Mouse (Mus musculus): ENCODE measurements at regions not wholly inside any gene's neighbourhood (a gene's known extent, or its start where the extent isn't known, plus 50 kb on each side); places are given as distances from the start of the nearest gene placed in this dataset.
A peak's percentile ranks its signal among the peaks of the same experiment; 100 is the strongest.

DNA sequence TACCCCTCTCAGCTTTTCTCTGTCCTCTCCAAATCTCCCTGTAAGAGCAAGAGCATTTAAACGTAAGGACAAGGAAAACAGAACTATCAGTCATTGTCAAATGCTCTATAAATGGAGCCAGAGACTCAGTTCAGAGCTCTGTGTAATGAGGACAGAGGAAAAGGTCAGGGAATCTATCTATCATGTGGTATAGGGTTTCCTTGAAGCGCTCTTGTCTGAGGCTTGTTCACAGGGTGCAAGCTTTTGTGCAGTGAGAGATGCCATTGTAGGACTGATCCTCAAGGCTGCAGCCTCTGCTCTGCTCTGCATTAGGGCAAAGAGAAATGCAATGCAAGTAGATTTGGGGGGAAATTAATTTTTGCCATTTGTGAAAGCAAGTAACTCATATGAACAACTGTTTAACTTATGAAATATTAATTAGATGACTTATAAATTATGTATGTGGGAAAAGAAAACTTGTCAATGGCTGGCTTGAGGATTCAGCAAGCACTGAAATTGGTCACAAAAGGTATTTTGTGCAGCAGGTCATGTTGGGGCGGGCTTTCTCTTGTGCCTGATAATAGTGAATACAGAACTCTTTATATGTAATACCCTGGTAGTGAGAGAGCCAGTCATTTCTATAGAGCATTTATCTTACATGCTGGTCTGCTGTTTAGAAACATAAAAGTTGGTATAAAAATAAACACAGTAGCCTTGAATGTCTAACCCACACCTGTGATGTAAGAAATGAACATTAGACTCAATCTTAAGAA lies 104.0 kb upstream of the Ednrb start:
- peak; percentile 63; the same call in 1 of the 2 replicates for ATAC-seq (ENCODE audit: low FRiP score)
- H3K27me3 ChIP-seq (replicated peaks) = no peaks in the 10 kb centered on the region
- H3K4me1 ChIP-seq = peaks cover 3% of the 10 kb centered on the region; the same call in 1 of the 2 replicates
- no peaks in the 10 kb centered on the region for H3K36me3 ChIP-seq
- no peaks in the 10 kb centered on the region for H3K9me3 ChIP-seq (replicated peaks)
- no peak overlapping the region for H3K4me3 ChIP-seq (replicated peaks)
- WGBS = 15% methylated on average over 3 of the region's 3 CpGs
- 0 out of 2 replicates have a peak overlapping the region, but pooled peaks have one; percentile 9 for H3K27ac ChIP-seq (replicated peaks)
- H3K9ac ChIP-seq (replicated peaks) = no peak overlapping the region
- H3K4me2 ChIP-seq = no peak overlapping the region

DNA sequence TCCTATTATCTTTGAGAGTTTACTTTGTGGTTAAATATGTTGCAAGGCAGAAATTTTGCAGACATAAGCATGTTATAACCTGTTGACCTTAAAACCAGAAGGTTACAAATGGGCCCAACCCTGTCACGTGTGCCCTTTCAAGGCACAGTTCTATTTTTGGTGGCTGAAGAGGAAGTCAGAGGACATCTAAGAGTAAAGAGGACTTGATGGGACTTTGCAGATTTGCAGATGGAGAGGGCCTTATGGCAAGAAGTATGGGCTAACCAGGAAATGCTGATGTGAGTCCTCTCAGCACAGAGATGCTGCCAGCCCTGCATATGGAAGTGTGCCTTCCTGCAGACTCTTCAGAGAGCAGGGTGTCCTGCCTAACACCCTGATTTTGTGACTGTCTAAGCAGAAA lies 101.6 kb upstream of the Ednrb start:
- no peaks in the 10 kb centered on the region for H3K27me3 ChIP-seq (replicated peaks)
- H3K4me2 ChIP-seq = no peak overlapping the region
- H3K4me1 ChIP-seq = peaks cover 3% of the 10 kb centered on the region; the same call in 1 of the 2 replicates
- no peaks in the 10 kb centered on the region for H3K36me3 ChIP-seq
- no peaks in the 10 kb centered on the region for H3K9me3 ChIP-seq (replicated peaks)
- 65% methylated on average over 1 of the region's 1 CpGs for WGBS
- no peak overlapping the region for H3K9ac ChIP-seq (replicated peaks)
- no peak for ATAC-seq (ENCODE audit: low FRiP score)
- no peak overlapping the region for H3K27ac ChIP-seq (replicated peaks)
- H3K4me3 ChIP-seq (replicated peaks) = no peak overlapping the region

DNA sequence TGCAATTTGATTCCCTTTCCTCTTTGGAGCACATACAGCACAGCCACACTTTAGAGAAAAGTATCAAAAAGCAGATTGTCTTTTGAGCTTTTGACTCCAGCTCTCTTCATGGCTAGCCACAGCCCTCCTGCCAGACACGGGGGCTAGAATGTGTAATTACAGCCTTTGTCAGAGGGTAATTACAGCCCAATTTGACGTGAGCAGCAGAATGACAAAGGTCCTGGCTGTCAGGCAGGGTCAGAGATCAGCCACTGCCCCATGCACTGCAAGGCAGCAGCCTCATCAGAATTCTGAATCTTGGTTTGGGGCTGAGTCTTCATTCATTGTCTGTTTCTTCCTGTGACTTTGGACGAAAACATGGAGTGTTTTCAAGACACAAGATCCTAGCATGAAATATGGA lies 95.7 kb upstream of the Ednrb start:
- Histone ChIP-seq H3K9ac (replicated peaks) (no peak overlapping the region), H3K36me3 (no peaks in the 10 kb centered on the region), H3K4me2 (no peak overlapping the region), H3K4me1 (no peaks in the 10 kb centered on the region), H3K4me3 (replicated peaks) (no peak overlapping the region), H3K27ac (replicated peaks) (no peak overlapping the region), H3K27me3 (replicated peaks) (no peaks in the 10 kb centered on the region), H3K9me3 (replicated peaks) (no peaks in the 10 kb centered on the region)
- WGBS = 8% methylated on average over 3 of the region's 3 CpGs
- no peak for ATAC-seq (ENCODE audit: low FRiP score)

DNA sequence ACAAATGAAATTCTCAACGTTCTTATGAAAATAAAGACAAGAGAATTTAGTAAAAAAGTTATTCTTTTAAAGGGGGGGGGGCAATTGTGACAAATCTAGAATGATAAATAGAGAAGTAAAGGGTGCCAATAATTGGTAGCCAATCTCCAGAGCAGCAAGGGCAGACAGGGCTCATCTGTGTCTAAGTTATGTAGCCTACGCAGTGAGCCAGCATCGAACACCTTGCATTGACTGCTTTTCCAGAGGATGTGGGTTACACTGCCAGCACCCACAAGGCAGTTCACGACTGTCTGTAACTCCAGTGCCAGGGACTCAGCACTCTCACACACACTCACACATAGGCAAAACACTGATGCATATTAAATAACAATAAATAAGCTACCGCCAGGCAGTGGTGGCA lies 94.7 kb upstream of the Ednrb start:
- H3K4me2 ChIP-seq = no peak overlapping the region
- H3K9me3 ChIP-seq (replicated peaks) = no peaks in the 10 kb centered on the region
- ATAC-seq (ENCODE audit: low FRiP score) = no peak
- 79% methylated on average over 5 of the region's 5 CpGs for WGBS
- H3K36me3 ChIP-seq = no peaks in the 10 kb centered on the region
- no peaks in the 10 kb centered on the region for H3K4me1 ChIP-seq
- H3K4me3 ChIP-seq (replicated peaks) = no peak overlapping the region
- no peak overlapping the region for H3K27ac ChIP-seq (replicated peaks)
- H3K27me3 ChIP-seq (replicated peaks) = no peaks in the 10 kb centered on the region
- H3K9ac ChIP-seq (replicated peaks) = no peak overlapping the region

DNA sequence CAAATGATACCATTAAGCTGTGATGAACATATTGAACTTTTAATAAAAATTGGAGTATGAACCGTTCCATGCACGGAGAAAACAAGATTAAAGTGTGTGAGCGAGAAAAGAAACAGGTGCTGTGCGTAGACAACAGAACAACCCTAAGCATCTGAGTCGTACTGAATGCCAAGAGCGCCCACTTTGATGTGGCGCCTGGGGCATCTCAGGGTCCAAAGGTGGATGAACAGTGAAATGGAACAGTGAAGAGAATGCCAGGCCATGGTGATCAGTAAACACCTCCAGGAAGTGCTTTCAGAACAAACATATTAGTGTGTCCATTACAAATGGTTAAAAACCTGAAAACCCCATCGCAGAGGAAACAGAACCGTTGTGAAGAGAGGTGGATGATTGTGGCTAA lies 94.0 kb upstream of the Ednrb start:
- Histone ChIP-seq H3K27me3 (replicated peaks) (no peaks in the 10 kb centered on the region), H3K27ac (replicated peaks) (no peak overlapping the region), H3K4me1 (no peaks in the 10 kb centered on the region), H3K9me3 (replicated peaks) (no peaks in the 10 kb centered on the region), H3K4me3 (replicated peaks) (no peak overlapping the region), H3K9ac (replicated peaks) (no peak overlapping the region), H3K36me3 (no peaks in the 10 kb centered on the region), H3K4me2 (no peak overlapping the region)
- ATAC-seq (ENCODE audit: low FRiP score) = no peak
- WGBS = 93% methylated on average over 9 of the region's 9 CpGs

- WGBS = 92% methylated on average over 6 of the region's 6 CpGs
- H3K27me3 ChIP-seq (replicated peaks) = no peaks in the 10 kb centered on the region
- ATAC-seq (ENCODE audit: low FRiP score) = no peak
- no peak overlapping the region for H3K27ac ChIP-seq (replicated peaks)
- H3K36me3 ChIP-seq = no peaks in the 10 kb centered on the region
- no peaks in the 10 kb centered on the region for H3K9me3 ChIP-seq (replicated peaks)
- no peak overlapping the region for H3K9ac ChIP-seq (replicated peaks)
- H3K4me2 ChIP-seq = no peak overlapping the region
- no peak overlapping the region for H3K4me3 ChIP-seq (replicated peaks)
- no peaks in the 10 kb centered on the region for H3K4me1 ChIP-seq
These were observed 93.5 kb upstream of the Ednrb start for GRCm38 (mm10) chr14:103937700-103938099.

- H3K4me2 ChIP-seq = no peak overlapping the region
- no peak overlapping the region for H3K27ac ChIP-seq (replicated peaks)
- no peaks in the 10 kb centered on the region for H3K4me1 ChIP-seq
- no peaks in the 10 kb centered on the region for H3K27me3 ChIP-seq (replicated peaks)
- H3K9ac ChIP-seq (replicated peaks) = no peak overlapping the region
- no peak for ATAC-seq (ENCODE audit: low FRiP score)
- no peak overlapping the region for H3K4me3 ChIP-seq (replicated peaks)
- WGBS = 91% methylated on average over 3 of the region's 3 CpGs
- no peaks in the 10 kb centered on the region for H3K36me3 ChIP-seq
- no peaks in the 10 kb centered on the region for H3K9me3 ChIP-seq (replicated peaks)
These were observed 89.6 kb upstream of the Ednrb start for GRCm38 (mm10) chr14:103933813-103934212.

- ATAC-seq (ENCODE audit: low FRiP score) = no peak
- H3K27me3 ChIP-seq (replicated peaks) = no peaks in the 10 kb centered on the region
- no peak overlapping the region for H3K27ac ChIP-seq (replicated peaks)
- 85% methylated on average over 7 of the region's 7 CpGs for WGBS
- H3K36me3 ChIP-seq = no peaks in the 10 kb centered on the region
- H3K9me3 ChIP-seq (replicated peaks) = no peaks in the 10 kb centered on the region
- H3K4me1 ChIP-seq = no peaks in the 10 kb centered on the region
- no peak overlapping the region for H3K9ac ChIP-seq (replicated peaks)
- no peak overlapping the region for H3K4me3 ChIP-seq (replicated peaks)
- no peak overlapping the region for H3K4me2 ChIP-seq
These were observed 88.0 kb upstream of the Ednrb start for GRCm38 (mm10) chr14:103932170-103932569.

GRCm38 (mm10) chr14:103929734-103930364 lies 85.6 kb upstream of the Ednrb start:
- no peak overlapping the region for H3K4me2 ChIP-seq
- 97% methylated on average over 11 of the region's 11 CpGs for WGBS
- ATAC-seq (ENCODE audit: low FRiP score) = no peak

DNA sequence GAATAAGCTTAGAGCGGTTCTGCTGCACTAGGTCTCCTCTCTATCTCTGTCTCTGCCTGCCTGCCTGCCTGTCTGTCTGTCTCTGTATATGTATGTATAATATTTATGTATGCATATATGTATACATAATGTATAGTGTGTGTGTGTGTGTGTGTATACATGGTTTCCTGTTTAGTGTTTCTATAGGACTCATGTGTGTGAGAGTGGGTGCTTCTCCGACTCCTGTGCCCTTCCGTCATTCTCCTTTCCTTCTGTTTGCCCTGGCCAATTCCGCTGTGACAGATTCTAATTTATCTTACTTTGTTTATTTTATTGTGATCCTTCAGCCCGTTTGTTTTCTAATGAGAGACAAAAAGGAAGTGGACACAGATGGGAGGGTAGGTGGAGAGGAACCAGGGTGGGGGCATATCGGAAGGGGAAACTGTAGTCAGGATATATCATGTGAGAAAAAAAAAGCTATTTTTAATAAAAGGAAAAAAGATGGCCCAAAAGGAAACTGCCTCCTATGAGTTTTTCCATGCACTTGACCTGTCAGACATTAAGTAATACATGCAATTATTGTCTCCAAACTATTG lies 85.0 kb upstream of the Ednrb start:
- no peaks in the 10 kb centered on the region for H3K27me3 ChIP-seq (replicated peaks)
- WGBS = 71% methylated on average over 6 of the region's 6 CpGs
- H3K4me3 ChIP-seq (replicated peaks) = no peak overlapping the region
- H3K9me3 ChIP-seq (replicated peaks) = no peaks in the 10 kb centered on the region
- H3K36me3 ChIP-seq = no peaks in the 10 kb centered on the region
- H3K4me2 ChIP-seq = no peak overlapping the region
- no peak overlapping the region for H3K9ac ChIP-seq (replicated peaks)
- no peak overlapping the region for H3K27ac ChIP-seq (replicated peaks)
- H3K4me1 ChIP-seq = no peaks in the 10 kb centered on the region
- no peak for ATAC-seq (ENCODE audit: low FRiP score)

More at GRCm38 (mm10) chr14:103929734-103930364, 85.6 kb upstream of the Ednrb start:
- H3K4me3 ChIP-seq (replicated peaks) = no peak overlapping the region
- H3K4me1 ChIP-seq = no peaks in the 10 kb centered on the region
- H3K36me3 ChIP-seq = no peaks in the 10 kb centered on the region
- H3K9ac ChIP-seq (replicated peaks) = no peak overlapping the region
- no peaks in the 10 kb centered on the region for H3K9me3 ChIP-seq (replicated peaks)
- H3K27me3 ChIP-seq (replicated peaks) = no peaks in the 10 kb centered on the region
- H3K27ac ChIP-seq (replicated peaks) = no peak overlapping the region

DNA sequence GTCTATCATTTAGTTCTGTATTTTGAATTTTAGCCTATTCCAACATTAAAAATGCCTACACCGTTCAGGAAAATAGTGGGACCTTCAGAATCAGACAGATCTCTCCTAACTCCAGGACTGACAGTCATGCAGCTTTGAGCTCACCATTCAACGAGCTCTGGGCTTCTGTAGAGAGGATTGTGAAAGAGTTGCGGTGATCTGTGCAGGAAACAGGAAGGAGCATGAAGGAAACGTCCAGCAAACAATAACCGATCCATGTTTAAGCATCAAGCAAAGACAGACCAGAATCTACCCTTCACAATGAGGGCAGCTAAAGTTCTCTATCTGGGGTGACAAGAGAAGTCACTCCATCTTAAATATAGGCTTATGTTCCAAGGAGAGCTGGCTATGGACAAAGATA lies 76.0 kb upstream of the Ednrb start:
- H3K4me2 ChIP-seq = no peak overlapping the region
- no peak overlapping the region for H3K27ac ChIP-seq (replicated peaks)
- no peaks in the 10 kb centered on the region for H3K27me3 ChIP-seq (replicated peaks)
- WGBS = 78% methylated on average over 5 of the region's 5 CpGs
- H3K9ac ChIP-seq (replicated peaks) = no peak overlapping the region
- no peaks in the 10 kb centered on the region for H3K9me3 ChIP-seq (replicated peaks)
- no peaks in the 10 kb centered on the region for H3K4me1 ChIP-seq
- ATAC-seq (ENCODE audit: low FRiP score) = no peak
- no peaks in the 10 kb centered on the region for H3K36me3 ChIP-seq
- no peak overlapping the region for H3K4me3 ChIP-seq (replicated peaks)

DNA sequence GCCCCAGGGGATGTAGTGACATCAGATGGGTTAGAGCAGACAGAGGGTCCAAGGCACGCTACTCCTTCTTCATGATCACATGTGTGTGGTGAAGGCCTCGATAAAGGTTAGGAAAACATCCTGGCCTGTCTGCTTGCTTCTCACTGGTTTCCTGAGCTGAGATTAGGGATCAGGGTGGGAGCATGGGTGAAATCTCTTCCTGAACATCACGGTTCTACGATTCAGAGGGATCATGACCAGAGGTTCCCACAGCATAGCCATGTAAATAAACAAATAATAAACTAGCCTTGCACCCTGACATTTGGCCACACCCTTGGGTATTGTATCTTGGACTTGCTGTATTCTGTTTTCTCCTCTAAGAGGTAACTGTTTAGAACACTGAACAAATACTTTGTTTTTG lies 75.2 kb upstream of the Ednrb start:
- Histone ChIP-seq H3K9me3 (replicated peaks) (no peaks in the 10 kb centered on the region), H3K9ac (replicated peaks) (no peak overlapping the region), H3K4me3 (replicated peaks) (no peak overlapping the region), H3K4me2 (no peak overlapping the region), H3K4me1 (no peaks in the 10 kb centered on the region), H3K27me3 (replicated peaks) (no peaks in the 10 kb centered on the region), H3K36me3 (no peaks in the 10 kb centered on the region), H3K27ac (replicated peaks) (no peak overlapping the region)
- 85% methylated on average over 4 of the region's 4 CpGs for WGBS
- ATAC-seq (ENCODE audit: low FRiP score) = no peak

Data from neural tube, embryonic 15.5 days (tissue).